ENCODE assay signal across 9 mouse cellular contexts in genomic region chr9:55535907-55536306, GRCm38 (mm10). TPM values are rescaled to one million over a fixed set of nuclear protein-coding genes. Genes with fewer than 3 reads are reported as not detected.
A peak's percentile ranks its signal among the peaks of the same experiment; 100 is the strongest.
DNase-seq lines count a peak whose midpoint lies in the region; ATAC-seq and TF ChIP-seq lines count a peak whose summit lies in the region.
"Had no signal": no experiment of that assay in that cellular context is flagged by ENCODE, and none has a peak within 500 bp of the region (broad histone marks: within the 10 kb centered on the region; RNA-seq: fewer than 3 reads in every experiment).

No protein-coding gene starts in this region.

- H3K27me3 ChIP-seq in forebrain, postnatal 0 days (ENCODE audit: insufficient read depth, low read length), result peaks cover 35% of the 10 kb centered on the region
- H3K27me3 ChIP-seq in forebrain, embryonic 12.5 days, result peaks cover 61% of the 10 kb centered on the region
- peaks cover 48% of the 10 kb centered on the region for H3K27me3 ChIP-seq in midbrain, embryonic 14.5 days (ENCODE audit: control insufficient read depth, insufficient read depth, low read length)
- peaks cover 55% of the 10 kb centered on the region for H3K27me3 ChIP-seq in midbrain, embryonic 13.5 days
- peaks cover 43% of the 10 kb centered on the region for H3K27me3 ChIP-seq in liver, postnatal 0 days (ENCODE audit: insufficient read depth, low read length)

- no peak overlapping the region for H3K9ac ChIP-seq in forebrain, postnatal 0 days
- no peak overlapping the region for H3K9ac ChIP-seq in forebrain, embryonic 12.5 days
- no peak overlapping the region for H3K9ac ChIP-seq in midbrain, embryonic 14.5 days (replicated peaks; ENCODE audit: low read length)
- H3K9ac ChIP-seq in midbrain, embryonic 13.5 days (replicated peaks), result no peak overlapping the region
- H3K9ac ChIP-seq in liver, postnatal 0 days (replicated peaks), result no peak overlapping the region

- no peaks in the 10 kb centered on the region for H3K36me3 ChIP-seq in forebrain, postnatal 0 days (ENCODE audit: insufficient read depth)
- H3K36me3 ChIP-seq in forebrain, embryonic 12.5 days (replicated peaks), result no peaks in the 10 kb centered on the region
- no peaks in the 10 kb centered on the region for H3K36me3 ChIP-seq in midbrain, embryonic 14.5 days (ENCODE audit: control insufficient read depth, insufficient read depth, low read length)
- no peaks in the 10 kb centered on the region for H3K36me3 ChIP-seq in midbrain, embryonic 13.5 days
- H3K36me3 ChIP-seq in liver, postnatal 0 days (replicated peaks; ENCODE audit: insufficient read depth, low read length), result no peaks in the 10 kb centered on the region

- ATAC-seq in forebrain, postnatal 0 days, result peak; percentile 40
- no peak for ATAC-seq in forebrain, embryonic 12.5 days (ENCODE audit: low FRiP score)
- ATAC-seq in midbrain, embryonic 14.5 days (ENCODE audit: low FRiP score, low TSS enrichment), result no peak
- no peak for ATAC-seq in midbrain, embryonic 13.5 days
- no peak for ATAC-seq in liver, postnatal 0 days

- no peaks in the 10 kb centered on the region for H3K4me1 ChIP-seq in forebrain, postnatal 0 days (ENCODE audit: insufficient read depth)
- H3K4me1 ChIP-seq in forebrain, embryonic 12.5 days, result peaks cover 14% of the 10 kb centered on the region
- H3K4me1 ChIP-seq in midbrain, embryonic 14.5 days (ENCODE audit: control insufficient read depth, insufficient read depth, low read length), result 0 out of 2 replicates have a peak, but pooled peaks cover 4% of the 10 kb centered on the region
- H3K4me1 ChIP-seq in midbrain, embryonic 13.5 days (replicated peaks), result peaks cover 8% of the 10 kb centered on the region
- peaks cover 6% of the 10 kb centered on the region for H3K4me1 ChIP-seq in liver, postnatal 0 days (ENCODE audit: insufficient read depth)

- DNase-seq in forebrain, postnatal 0 days, result peak; percentile 83
- DNase-seq in midbrain, embryonic 14.5 days, result peak; percentile 78
- DNase-seq in adrenal gland, postnatal 36 days, result peak; percentile 52 to 71
- DNase-seq in frontal cortex, postnatal 14 days (ENCODE audit: low spot score in 2 of 2), result peak; percentile 8 to 47
- peak; percentile 64 for DNase-seq in liver, postnatal 0 days
- peak; percentile 29 for DNase-seq in skeletal muscle tissue, adult 2 months (ENCODE audit: low read depth, low spot score)

- no peak for TF ChIP-seq EP300 in liver, postnatal 0 days (IDR thresholded peaks at IDR 0.05; ENCODE audit: low read depth)

- H3K4me2 ChIP-seq in forebrain, postnatal 0 days (ENCODE audit: low read depth), result no peak overlapping the region
- no peak overlapping the region for H3K4me2 ChIP-seq in forebrain, embryonic 12.5 days
- H3K4me2 ChIP-seq in midbrain, embryonic 14.5 days (ENCODE audit: low read length), result no peak overlapping the region
- H3K4me2 ChIP-seq in midbrain, embryonic 13.5 days (replicated peaks), result no peak overlapping the region
- no peak overlapping the region for H3K4me2 ChIP-seq in liver, postnatal 0 days (ENCODE audit: low read depth, low read length)

- no peak overlapping the region for H3K4me3 ChIP-seq in forebrain, postnatal 0 days (ENCODE audit: low read depth, low read length)
- no peak overlapping the region for H3K4me3 ChIP-seq in forebrain, embryonic 12.5 days (replicated peaks)
- H3K4me3 ChIP-seq in midbrain, embryonic 14.5 days (replicated peaks; ENCODE audit: low read depth, low read length), result no peak overlapping the region
- H3K4me3 ChIP-seq in midbrain, embryonic 13.5 days (replicated peaks), result no peak overlapping the region
- no peak overlapping the region for H3K4me3 ChIP-seq in liver, postnatal 0 days (ENCODE audit: low read depth, low read length)
- H3K4me3 ChIP-seq: myocyte had no signal

- WGBS in forebrain, postnatal 0 days, result 9% methylated on average over 3 of the region's 3 CpGs
- 20% methylated on average over 3 of the region's 3 CpGs for WGBS in forebrain, embryonic 12.5 days
- 21% methylated on average over 3 of the region's 3 CpGs for WGBS in midbrain, embryonic 14.5 days
- WGBS in midbrain, embryonic 13.5 days, result 20% methylated on average over 3 of the region's 3 CpGs
- 28% methylated on average over 3 of the region's 3 CpGs for WGBS in liver, postnatal 0 days (ENCODE audit: insufficient replicate concordance)

- H3K9me3 ChIP-seq in forebrain, postnatal 0 days (ENCODE audit: low read length), result no peaks in the 10 kb centered on the region
- H3K9me3 ChIP-seq in forebrain, embryonic 12.5 days, result no peaks in the 10 kb centered on the region
- H3K9me3 ChIP-seq in midbrain, embryonic 14.5 days (ENCODE audit: control insufficient read depth, low read length), result no peaks in the 10 kb centered on the region
- H3K9me3 ChIP-seq in midbrain, embryonic 13.5 days, result no peaks in the 10 kb centered on the region
- no peaks in the 10 kb centered on the region for H3K9me3 ChIP-seq in liver, postnatal 0 days (ENCODE audit: low read length)

- no peak overlapping the region for H3K27ac ChIP-seq in forebrain, postnatal 0 days (ENCODE audit: low read depth, low read length)
- H3K27ac ChIP-seq in forebrain, embryonic 12.5 days, result no peak overlapping the region
- no peak overlapping the region for H3K27ac ChIP-seq in midbrain, embryonic 14.5 days (replicated peaks; ENCODE audit: low read depth, low read length)
- H3K27ac ChIP-seq in midbrain, embryonic 13.5 days, result no peak overlapping the region
- H3K27ac ChIP-seq in liver, postnatal 0 days (ENCODE audit: low read depth), result no peak overlapping the region

- peak; percentile 76 for TF ChIP-seq CTCF in forebrain, postnatal 0 days (IDR thresholded peaks at IDR 0.05; ENCODE audit: low read depth)
- peak; percentile 82 for TF ChIP-seq CTCF in liver, postnatal 0 days (IDR thresholded peaks at IDR 0.05; ENCODE audit: low read depth)

RNA-seq across cellular contexts. Expression of gene Isl2, which starts 2.6 kb away (rescaled TPM):
- not detected in 2 replicates for total RNA-seq in forebrain, postnatal 0 days (2014; rRNA removed)
- not detected in 2 replicates for polyA plus RNA-seq in forebrain, postnatal 0 days (2015; fragmentation: Nextera tagmentation; extraction: Ambion mirVana)
- 0.68 and 0.73 TPM in 2 replicates for polyA plus RNA-seq in forebrain, embryonic 12.5 days (2016; fragmentation: Nextera tagmentation; extraction: Ambion mirVana)
- polyA plus RNA-seq in midbrain, embryonic 14.5 days (2014; fragmentation: Nextera tagmentation; extraction: Ambion mirVana), result 3.6 and 4.2 TPM in 2 replicates
- polyA plus RNA-seq in midbrain, embryonic 13.5 days (2015; fragmentation: Nextera tagmentation; extraction: Ambion mirVana), result 2.5 and 3.3 TPM in 2 replicates
- not detected for total RNA-seq in adrenal gland, postnatal 36 days (2021)
- polyA plus RNA-seq in liver, postnatal 0 days (2015; fragmentation: Nextera tagmentation; extraction: Ambion mirVana), result not detected in 2 replicates

RNA-seq across cellular contexts. Expression of gene Etfa, which starts 23.9 kb away (rescaled TPM):
- total RNA-seq in forebrain, postnatal 0 days (2014; rRNA removed), result 11.2 and 17.9 TPM in 2 replicates
- 94.2 and 96.0 TPM in 2 replicates for polyA plus RNA-seq in forebrain, postnatal 0 days (2015; fragmentation: Nextera tagmentation; extraction: Ambion mirVana)
- polyA plus RNA-seq in forebrain, embryonic 12.5 days (2016; fragmentation: Nextera tagmentation; extraction: Ambion mirVana), result 136 and 139 TPM in 2 replicates
- 75.6 and 94.1 TPM in 2 replicates for polyA plus RNA-seq in midbrain, embryonic 14.5 days (2014; fragmentation: Nextera tagmentation; extraction: Ambion mirVana)
- 89.2 and 94.6 TPM in 2 replicates for polyA plus RNA-seq in midbrain, embryonic 13.5 days (2015; fragmentation: Nextera tagmentation; extraction: Ambion mirVana)
- 100 to 1,000 TPM; 418 to 565 TPM for total RNA-seq in adrenal gland, postnatal 36 days (2021)
- polyA plus RNA-seq in liver, postnatal 0 days (2015; fragmentation: Nextera tagmentation; extraction: Ambion mirVana), result 466 and 477 TPM in 2 replicates

Comparison
In these comparisons a context has a peak if more than half of its experiments do, and no peak if none do; other contexts are left out.
1. DNase-seq: peak in every context shown above with its lines; median percentile 83 in forebrain, postnatal 0 days; 78 in midbrain, embryonic 14.5 days; 64 in liver, postnatal 0 days; 62 in adrenal gland, postnatal 36 days; 29 in skeletal muscle tissue, adult 2 months; 28 in frontal cortex, postnatal 14 days.